Mouse (Mus musculus) MEL (cell line): ENCODE measurements at regions not wholly inside any gene's neighbourhood (a gene's known extent, or its start where the extent isn't known, plus 50 kb on each side); places are given as distances from the start of the nearest gene placed in this dataset.

ENCODE experiments used
- MAFK ChIP-seq: IDR thresholded peaks from 2 replicates; pipeline ENCODE4 v1.6.1; 2011; ENCODE audit warnings: low read depth, mild to moderate bottlenecking, low read length, improper control_type of control experiment, borderline replicate concordance
- USF2 ChIP-seq, 2 experiments: IDR thresholded peaks; 2 replicates each; pipeline ENCODE4 v1.6.1; 2011 to 2012; ENCODE audit warnings: improper control_type of control experiment in 2 of 2, low read length in 2 of 2, borderline replicate concordance in 1 of 2, inconsistent platforms in 1 of 2, low read depth in 1 of 2, mild to moderate bottlenecking in 1 of 2; ENCODE audit not compliant: insufficient read depth in 1 of 2

DNA sequence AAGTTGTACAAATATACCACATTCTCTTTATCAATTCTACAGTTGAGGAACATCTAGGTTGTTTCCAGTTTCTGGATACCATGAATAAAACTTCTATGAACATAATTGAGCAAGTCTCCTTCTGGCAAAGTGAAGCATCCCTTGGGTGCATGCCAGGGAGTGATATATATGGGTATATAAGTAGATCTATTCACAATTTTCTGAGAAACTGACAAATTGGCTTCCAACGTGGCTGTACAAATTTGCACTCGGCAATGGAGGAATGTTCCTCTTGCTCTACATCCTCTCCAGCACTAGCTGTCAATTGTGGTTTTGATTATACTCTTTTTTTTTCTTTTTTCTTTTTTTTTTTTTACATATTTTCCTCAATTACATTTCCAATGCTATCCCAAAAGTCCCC lies 576.7 kb downstream of the 9430069I07Rik start:
- TF ChIP-seq MAFK (no peak), USF2 (IDR thresholded peaks at IDR 0.05; ENCODE audit: borderline replicate concordance in 1 of 2, insufficient read depth in 1 of 2, low read depth in 1 of 2, low read length in 2 of 2) (no peak)
